Mouse (Mus musculus): ENCODE measurements at regions not wholly inside any gene's neighbourhood (a gene's known extent, or its start where the extent isn't known, plus 50 kb on each side); places are given as distances from the start of the nearest gene placed in this dataset.

GRCm38 (mm10) chr16:86159021-86159815 lies 257.6 kb upstream of the Adamts5 start:
- DNase-seq (ENCODE audit: low spot score): no peak

GRCm38 (mm10) chr16:86138171-86138570 lies 236.5 kb upstream of the Adamts5 start:
- DNase-seq (ENCODE audit: low spot score): no peak

- no peak for DNase-seq (ENCODE audit: low spot score)
Measured at GRCm38 (mm10) chr16:86136169-86136568, 234.5 kb upstream of the Adamts5 start.

GRCm38 (mm10) chr16:86127391-86127790 lies 225.8 kb upstream of the Adamts5 start:
- no peak for DNase-seq (ENCODE audit: low spot score)

- DNase-seq (ENCODE audit: low spot score): no peak
Measured at GRCm38 (mm10) chr16:86124182-86124581, 222.6 kb upstream of the Adamts5 start.

- DNase-seq (ENCODE audit: low spot score): no peak
Measured at GRCm38 (mm10) chr16:86122936-86123335, 221.3 kb upstream of the Adamts5 start.

- no peak for DNase-seq (ENCODE audit: low spot score)
Measured at GRCm38 (mm10) chr16:86117959-86118358, 216.3 kb upstream of the Adamts5 start.

GRCm38 (mm10) chr16:86115587-86116376 lies 214.2 kb upstream of the Adamts5 start:
- no peak for DNase-seq (ENCODE audit: low spot score)

- no peak for DNase-seq (ENCODE audit: low spot score)
Measured at GRCm38 (mm10) chr16:86094461-86094860, 192.8 kb upstream of the Adamts5 start.

GRCm38 (mm10) chr16:86090175-86090574 lies 188.5 kb upstream of the Adamts5 start:
- no peak for DNase-seq (ENCODE audit: low spot score)

GRCm38 (mm10) chr16:86087421-86087820 lies 185.8 kb upstream of the Adamts5 start:
- DNase-seq (ENCODE audit: low spot score): no peak

- peak; percentile 11 for DNase-seq (ENCODE audit: low spot score)
Measured at GRCm38 (mm10) chr16:86067628-86068364, 166.2 kb upstream of the Adamts5 start.

GRCm38 (mm10) chr16:86060087-86060486 lies 158.5 kb upstream of the Adamts5 start:
- peak; percentile 15 for DNase-seq (ENCODE audit: low spot score)

GRCm38 (mm10) chr16:86044695-86045094 lies 143.1 kb upstream of the Adamts5 start:
- no peak for DNase-seq (ENCODE audit: low spot score)

GRCm38 (mm10) chr16:86034772-86035171 lies 133.1 kb upstream of the Adamts5 start:
- no peak for DNase-seq (ENCODE audit: low spot score)

- no peak for DNase-seq (ENCODE audit: low spot score)
Measured at GRCm38 (mm10) chr16:86027700-86028099, 126.1 kb upstream of the Adamts5 start.

GRCm38 (mm10) chr16:86015336-86015735 lies 113.7 kb upstream of the Adamts5 start:
- no peak for DNase-seq (ENCODE audit: low spot score)

GRCm38 (mm10) chr16:86011051-86011450 lies 109.4 kb upstream of the Adamts5 start:
- DNase-seq (ENCODE audit: low spot score): no peak

GRCm38 (mm10) chr16:86009638-86010329 lies 108.2 kb upstream of the Adamts5 start:
- DNase-seq (ENCODE audit: low spot score): no peak

GRCm38 (mm10) chr16:86007799-86008198 lies 106.2 kb upstream of the Adamts5 start:
- no peak for DNase-seq (ENCODE audit: low spot score)

GRCm38 (mm10) chr16:86000846-86001245 lies 99.2 kb upstream of the Adamts5 start:
- no peak for DNase-seq (ENCODE audit: low spot score)

GRCm38 (mm10) chr16:85985841-85986240 lies 84.2 kb upstream of the Adamts5 start:
- DNase-seq (ENCODE audit: low spot score): no peak

Data from embryo, embryonic 10.5 days (tissue).